Mouse (Mus musculus) embryo, embryonic 11 days (tissue): ENCODE data around the gene Slc4a11.

Source experiments
- DNase-seq: peaks from one replicate; pipeline ENCODE4 v3.0.0-alpha.2; 2015

The Slc4a11 gene

DNA sequence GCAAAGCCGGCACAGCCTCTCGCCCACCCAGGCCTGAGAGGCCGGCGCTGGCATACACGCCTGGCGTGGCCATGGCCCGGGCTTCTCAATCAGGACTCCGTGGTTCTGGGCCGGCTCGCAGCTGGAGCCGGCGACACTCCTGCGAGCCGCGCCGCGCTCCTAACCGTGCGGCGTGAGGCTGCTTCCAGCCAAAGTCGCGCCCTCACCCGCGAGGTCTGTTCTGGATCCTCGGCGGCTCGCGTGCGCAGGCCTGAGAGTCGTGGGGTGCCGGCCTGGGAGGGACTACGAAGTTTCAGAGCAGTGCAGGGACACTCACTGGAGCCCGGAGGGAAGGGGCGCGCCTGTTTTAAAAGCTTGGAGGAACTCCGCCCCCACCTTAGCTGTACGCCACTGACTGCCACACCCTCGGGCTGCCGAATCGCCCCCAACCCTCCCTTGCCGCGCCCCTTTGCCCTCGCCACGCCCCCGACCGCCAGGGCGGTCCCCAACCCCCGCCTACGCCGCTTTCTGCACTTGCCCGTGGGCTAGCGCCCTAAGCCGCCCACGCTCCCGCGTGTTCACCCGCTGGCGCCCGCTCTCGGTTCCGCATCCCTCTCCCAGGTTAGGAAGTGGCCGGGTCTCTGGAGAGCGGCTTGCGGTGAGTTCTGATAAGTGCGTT, at the start of gene Slc4a11:
TSS of gene Slc4a11 (minus strand) at position 367 of the 658 bp plus-strand sequence.
- DNase-seq = peak; percentile 74

DNA sequence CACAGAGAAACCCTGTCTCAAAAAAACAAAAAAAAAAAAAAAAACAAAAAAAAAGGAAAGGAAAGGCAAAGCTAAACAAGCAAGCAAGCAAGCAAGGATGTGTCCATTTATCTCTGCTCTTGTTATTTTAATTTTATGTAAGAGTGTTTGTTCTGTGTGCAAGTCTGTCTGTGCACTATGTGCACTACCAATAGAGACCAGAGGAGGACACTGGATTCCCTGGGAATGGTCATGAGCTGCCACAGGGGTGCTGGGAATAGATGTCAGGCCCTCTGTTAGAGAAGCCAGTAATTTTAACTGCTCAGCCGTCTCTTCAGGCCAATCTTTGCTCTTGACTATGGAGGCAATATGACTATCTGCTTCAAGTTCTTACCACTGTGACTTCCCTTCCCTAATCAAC, 46.3 kb upstream of the Slc4a11 start:
- DNase-seq = no peak

DNA sequence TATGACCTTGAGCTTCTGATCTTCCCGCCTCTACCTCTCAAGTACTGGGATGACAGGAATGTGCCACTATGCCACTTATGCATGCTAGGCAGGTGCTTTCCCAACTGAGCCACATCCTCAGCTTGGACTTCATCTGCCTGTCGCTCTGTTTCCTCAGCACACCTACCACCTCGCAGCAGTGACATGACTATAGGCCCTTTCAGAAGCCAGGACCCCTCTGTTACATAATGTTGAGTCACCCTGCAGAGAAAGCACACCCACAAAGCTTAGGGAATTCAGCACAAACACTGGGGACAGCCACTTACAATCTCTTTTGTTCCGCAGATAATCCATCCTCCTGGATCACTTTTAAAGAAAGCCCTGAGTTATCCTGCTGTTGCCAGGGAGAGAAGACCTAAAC, 42.8 kb upstream of the Slc4a11 start:
- no peak for DNase-seq

DNA sequence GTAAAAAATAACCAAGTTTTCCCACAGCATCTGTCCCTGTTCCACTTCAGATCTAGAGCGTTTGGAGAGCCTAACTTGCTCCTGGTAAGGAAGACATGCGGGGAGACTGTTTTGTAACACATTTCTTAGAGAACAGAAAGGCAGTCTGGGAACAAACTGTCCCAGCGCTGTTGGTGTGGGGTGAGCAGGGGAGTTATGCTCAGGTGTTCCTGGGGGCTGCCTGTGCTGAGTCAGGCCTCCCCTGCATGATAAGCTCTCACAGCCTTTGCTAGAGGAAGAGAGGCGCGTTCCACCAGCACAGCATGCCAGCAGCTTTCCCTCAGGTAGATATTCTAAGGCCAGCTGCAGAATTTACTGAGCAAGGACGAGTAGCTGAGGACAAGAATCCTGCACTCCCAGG, 40.7 kb upstream of the Slc4a11 start:
- no peak for DNase-seq

DNA sequence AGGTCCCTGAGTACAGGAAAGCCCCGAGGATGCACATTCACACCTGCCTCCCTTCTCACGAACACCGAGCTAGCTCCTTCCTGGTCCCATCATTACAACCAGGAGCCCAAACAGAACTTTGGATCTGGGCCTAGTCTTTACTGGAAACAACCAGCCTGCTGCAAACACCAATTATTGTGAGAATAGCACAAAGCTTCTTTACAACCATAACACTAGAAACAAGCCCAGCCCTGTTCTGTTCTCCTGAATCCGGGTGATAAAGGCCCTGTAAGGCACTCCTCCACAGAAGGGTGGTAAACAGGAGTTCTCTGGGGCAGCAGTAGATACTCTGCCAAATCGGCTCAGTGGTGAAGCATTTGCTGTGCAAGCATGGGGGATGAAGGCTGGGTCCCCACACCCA, 38.0 kb upstream of the Slc4a11 start:
- DNase-seq = no peak

DNA sequence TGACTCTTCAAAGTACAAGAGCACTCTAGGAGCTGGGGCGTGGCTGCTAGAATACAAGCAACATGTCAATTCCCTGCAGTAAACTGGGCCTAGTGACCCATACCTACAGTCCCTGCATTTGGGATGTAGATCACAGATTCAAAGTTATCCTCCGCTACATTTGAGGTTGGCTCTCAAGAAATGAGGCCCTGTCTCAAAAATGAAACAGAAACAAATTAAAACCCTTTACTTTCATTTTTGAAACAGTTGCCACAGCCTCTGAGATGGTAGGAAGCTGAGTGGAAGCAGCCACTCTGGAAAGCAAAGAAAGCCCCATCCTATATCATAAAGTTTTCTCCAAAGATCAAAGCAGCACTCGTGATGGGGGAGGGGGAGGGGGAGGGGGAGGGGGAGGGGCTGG, 36.1 kb upstream of the Slc4a11 start:
- DNase-seq = no peak

DNA sequence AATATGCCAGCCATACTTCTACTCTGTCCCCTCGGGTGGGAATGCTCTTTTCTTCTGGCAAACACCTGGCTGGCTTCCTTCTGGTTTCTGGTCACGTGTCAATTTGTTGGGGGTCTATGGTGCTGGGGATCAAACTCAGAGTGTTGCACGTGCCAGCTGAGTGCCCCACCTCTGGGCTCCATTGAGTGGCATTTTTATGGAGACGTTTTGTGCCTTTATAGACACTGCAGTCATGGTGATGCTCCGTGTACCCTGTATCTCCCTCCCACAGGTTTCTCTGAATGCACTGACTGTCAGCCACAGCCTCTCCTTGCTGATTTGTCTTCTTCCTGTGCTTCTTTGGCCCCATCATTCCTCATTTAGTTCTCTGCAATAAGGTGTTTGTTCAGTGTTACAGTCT, 34.5 kb upstream of the Slc4a11 start:
- DNase-seq = no peak

DNA sequence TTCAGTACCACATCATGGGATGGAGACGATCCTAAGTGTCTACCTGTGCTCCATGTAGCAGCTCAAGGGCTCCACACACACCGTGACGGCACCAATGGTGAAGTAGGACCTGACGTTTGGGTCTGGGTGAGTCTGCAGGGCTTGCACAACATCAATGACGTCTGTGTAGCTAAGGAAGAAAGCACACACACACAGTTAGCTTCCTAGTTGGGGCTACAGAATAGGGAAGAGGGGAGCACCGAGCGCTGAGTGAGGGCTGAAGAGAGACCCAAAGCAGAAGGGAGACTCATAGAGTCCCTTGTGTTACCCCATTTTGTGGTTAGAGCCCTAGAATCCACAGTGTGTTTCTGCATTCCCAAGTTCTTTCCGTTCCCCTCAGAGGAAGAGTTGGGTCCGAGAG, 33.4 kb upstream of the Slc4a11 start:
- DNase-seq = no peak

DNA sequence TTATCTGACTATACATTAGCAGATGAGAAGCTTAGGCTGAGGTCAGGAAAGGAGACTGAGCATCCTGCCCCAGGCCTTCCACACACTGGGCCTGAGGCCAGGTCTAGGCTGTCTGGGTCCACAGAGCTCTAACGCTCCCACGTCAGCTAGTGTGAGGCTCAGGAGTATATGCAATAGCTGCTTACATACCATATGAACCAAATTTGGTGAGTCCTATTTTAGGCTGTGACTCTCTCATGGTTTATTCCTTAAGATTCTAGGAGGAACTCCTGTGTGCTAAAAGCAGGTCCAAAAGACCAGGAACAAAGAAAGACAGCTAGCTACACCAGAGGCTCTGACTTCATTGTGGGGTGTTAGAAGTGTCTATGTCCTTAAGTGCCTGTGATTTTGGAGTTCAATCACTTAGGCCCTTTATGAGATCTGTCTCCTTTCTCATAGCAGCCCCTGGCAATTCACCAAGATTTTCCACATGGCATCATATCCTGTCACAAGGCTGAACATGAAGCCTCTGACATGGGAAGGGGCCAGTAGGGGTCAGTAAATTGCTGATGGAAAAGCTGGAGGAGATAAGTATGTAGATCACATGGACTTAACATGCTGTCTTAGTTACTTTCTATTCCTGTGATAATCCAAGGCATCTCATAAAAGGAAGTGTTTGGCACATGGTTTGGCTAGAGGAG, 31.7 kb upstream of the Slc4a11 start:
- no peak for DNase-seq

DNA sequence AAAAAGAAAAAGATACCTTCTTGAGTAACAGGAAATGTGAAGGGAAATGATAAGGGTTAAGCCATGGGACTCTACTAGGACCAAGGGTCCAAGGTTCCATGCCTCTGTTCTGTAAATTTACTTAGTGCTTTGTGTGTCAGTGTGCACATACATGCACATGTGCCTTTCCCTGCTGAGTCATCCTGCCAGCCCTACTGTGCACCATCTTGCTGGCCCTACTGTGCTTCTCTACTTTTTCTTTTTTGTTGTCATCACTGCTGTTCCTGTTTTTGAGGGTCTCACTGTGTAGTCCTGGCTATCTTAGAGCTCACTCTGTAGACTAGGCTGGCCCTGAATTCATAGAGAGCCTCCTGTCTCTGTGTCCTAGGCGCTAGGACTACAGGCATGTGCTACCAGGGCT, 30.4 kb upstream of the Slc4a11 start:
- no peak for DNase-seq

DNA sequence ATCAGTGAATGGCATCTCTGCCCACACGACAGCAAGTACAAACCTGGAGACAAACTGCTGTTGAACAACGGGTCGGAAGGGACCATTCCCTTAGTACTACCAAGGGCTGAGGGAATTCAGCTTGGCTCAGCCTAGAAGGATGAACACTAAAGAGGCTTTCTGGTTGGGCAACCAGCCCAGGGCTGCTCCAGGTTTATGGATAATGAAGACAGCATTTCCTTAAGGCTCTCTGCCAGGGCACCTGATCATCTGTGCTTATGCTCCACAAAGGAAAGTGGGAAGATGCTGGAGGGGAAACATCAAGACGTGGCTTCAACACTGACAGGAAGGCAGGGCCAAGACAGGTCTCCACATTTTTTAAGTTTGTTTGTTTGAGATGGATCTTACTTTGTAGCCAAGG, 27.1 kb upstream of the Slc4a11 start:
- no peak for DNase-seq

DNA sequence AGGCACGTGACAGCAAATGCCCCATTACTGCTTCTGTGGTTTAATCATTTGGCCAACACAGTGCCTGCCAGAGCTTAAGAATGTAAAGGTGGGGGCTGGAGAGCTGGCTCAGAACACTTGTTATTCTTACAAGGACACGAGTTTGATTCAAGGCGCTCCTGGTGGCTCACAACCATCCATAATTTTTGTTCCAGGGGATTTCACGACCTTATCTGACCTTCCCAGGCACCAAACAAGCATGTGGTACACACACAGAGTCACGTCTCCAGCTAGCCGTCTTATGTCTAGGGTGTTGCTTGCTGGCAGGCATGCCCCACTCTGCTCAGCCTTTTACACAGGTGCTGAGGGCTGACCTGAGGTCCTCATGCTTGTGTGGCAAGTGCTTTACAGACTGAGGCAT, 20.6 kb upstream of the Slc4a11 start:
- no peak for DNase-seq

DNA sequence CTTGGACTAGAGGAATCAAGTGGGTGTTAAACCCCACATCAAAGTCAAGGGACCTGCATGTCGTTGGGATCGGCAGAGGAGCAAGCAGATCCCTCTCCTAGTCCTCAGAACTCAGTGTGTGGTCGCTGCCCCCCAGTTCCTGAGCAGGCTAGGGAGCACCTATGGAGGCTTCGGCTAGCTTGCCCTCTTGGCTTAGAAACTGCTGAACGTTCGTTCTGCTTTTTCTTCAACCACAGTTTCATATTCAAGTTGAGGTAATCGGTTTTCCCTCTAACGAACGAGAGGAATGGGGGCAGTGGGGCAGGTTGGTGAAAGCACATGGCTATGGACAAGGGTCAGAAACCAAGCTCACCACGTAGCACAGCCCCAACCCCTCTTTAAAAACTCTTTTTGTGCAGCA, 9.7 kb upstream of the Slc4a11 start:
- DNase-seq = no peak

DNA sequence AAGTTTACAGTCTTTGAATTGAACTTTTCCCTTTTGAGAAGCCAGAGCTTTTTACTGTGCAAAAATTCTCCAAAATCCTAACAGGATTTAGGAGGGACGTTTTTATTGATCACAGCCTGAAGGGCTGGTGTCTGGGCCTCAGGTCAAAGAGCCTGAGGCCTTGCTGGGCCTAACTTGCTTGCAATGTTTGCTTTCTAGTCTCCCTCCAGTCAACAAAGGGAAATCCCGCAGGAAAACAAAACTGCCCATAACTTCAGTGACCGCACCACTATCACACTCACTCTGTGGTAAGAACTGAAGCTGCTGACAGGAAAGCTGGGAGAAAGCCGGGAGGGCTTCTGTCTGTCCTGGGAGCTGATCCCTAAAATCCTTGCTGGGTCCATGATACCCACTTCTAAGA, 9.3 kb upstream of the Slc4a11 start:
- no peak for DNase-seq

DNA sequence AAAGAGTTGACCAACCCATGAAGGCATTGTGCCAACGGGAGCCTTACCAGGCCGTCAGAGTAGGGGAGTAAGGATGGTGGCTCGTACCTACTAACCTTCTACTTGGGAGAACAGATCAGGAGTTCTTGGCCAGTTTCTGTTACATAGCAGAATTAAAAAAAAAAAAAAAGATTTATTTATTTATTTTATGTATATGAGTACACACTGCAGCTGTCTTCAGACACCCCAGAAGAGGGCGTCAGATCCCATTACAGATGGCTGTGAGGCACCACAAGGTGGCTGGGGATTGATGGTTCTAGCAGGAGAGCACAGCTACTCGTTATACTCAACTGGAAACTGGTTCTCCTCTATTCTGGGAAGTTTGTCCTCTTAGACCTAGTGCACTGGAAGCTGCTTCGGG, 7.9 kb upstream of the Slc4a11 start:
- DNase-seq = no peak

DNA sequence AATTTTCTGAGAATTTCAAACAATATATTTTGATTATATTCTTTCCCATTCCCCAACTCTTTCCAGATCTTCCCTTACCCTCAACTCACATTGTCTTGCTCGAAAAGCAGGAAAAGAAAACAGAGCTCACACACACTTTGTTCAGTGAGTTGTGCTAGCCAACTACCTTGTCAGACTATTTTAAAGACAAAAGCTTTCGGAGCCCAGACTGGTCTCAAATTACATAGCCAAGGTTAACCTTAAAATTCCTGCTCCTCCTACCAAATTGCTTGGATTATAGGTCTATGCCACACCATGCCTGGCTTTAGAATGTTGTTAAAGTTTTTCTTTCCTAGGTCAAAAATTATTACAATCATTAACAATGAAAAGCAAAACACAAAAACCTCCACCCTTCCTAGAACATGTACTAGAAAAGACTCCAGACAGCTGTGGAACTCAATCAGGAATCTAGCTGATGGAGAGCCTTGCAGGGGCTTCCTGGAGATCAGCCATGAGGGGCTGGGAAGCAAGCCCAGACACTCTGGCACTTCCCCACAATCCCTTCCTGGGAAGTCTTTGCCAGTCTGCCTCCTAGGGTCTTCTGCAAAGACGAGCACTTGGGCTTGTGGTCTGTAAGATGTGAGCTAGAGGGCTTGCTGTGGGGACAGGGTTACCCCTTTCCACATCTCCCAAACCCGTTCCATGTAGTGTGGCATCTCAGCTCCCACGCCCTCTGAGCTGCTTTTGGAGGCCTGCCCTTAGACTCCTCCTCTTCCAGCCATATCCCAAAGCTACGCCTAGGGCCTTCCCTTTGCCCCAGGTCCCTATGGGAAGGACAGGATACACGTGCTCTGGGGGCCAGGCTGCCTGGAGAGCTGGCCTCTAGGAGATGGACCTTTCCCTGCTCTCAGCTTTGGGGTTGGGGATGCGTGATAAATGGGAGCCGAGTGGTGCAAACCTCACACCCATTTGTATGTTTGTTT, 7.0 kb upstream of the Slc4a11 start:
- no peak for DNase-seq

DNA sequence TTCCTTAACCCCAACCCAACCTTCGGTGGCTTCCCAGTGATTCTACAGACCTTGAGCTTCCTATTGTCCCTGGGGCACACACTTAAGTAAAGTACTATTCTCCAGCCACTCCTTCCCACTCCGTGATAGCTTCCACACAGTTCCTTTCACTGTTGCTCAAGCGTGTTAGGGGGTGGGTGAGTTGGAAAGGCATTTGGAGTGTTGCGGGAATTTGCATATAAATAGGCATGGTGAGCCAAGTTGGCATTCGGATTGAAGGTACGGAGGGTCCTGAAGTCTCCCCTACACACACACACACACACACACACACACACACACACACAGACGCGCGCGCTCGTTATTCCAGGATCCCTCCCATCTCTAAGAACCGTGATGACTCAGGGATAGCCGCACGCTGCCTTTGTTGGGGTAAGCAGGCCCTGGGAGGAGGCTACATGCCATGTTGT, 525 bp upstream of the Slc4a11 start:
- peak; percentile 43 for DNase-seq

DNA sequence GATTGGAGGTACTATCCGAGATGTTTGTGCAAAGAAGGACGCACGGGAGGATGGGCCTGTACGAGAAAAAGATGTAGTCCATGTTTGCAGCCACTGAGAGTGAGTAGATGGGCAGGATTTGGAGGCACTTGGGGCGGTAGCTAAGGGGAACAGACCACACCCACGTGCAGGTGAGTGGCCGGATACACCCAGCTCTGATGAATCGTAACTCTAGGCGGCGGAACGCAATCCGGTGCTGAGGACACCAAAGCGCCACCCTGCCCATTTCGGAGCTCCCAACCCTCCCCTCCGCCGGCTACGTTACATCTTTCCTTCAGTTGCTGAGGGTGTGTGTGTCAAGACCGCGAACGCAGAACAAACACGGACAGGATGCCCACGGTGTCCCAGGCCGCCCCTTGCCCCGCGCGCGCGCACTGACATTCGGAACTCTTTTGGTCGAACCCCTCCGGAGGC, 593 bp downstream of the Slc4a11 start:
- DNase-seq = no peak

DNA sequence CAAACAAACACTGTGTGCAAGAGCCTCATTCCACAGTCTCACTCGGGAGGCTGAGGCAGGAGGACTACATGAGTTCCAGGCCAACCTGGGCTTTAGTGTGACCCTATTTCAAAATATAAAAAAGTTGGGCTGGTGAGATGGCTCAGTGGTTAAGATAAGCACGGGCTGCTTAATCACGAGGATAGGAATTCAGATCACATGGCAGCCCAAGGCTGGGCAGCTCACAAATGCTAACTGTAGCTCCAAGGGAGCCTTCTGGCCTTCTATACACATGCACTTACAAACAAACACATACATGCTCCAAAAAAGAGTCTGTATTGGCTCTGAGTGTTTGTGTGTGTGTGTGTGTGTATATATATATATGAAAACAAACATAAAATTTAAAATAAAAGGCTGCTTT, 3.8 kb downstream of the Slc4a11 start:
- no peak for DNase-seq

DNA sequence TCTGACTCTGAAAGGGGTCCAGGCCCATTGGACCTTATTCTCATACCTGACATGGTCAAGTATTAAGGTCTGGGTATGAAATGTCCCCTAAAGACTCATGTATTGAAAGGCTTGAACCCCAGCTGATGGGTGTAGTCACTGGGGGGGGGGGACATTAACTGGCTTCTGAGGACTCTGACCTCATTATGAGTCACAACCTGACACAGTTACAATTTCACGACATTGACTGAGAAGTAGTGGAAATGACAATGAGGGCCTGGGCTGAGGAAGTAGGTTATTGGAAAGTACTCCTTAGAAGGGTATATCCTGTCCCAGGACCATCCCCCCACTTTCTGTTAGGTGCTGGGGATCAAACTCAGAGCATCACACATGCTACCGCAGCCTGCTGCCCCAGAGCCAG, 8.3 kb downstream of the Slc4a11 start:
- no peak for DNase-seq

DNA sequence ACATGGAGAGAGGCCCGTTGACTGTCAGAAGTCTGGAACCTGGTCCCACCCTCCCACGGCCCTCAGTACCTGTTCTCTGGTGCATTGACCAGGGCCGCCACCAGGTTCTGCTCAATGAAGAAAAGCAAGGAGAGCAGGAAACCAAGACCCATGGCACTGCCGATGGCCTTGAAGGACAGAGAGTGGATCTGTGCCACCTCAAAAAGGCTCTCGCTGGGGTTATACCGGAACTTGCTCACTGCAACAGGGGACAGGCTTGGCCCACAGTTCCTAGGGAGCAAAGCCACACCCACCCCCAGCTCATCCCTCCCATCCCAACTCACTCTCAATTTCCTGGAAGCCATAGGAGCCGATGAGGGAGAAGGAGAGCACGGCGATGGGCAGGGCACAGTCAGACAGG, 11.9 kb downstream of the Slc4a11 start:
- no peak for DNase-seq

DNA sequence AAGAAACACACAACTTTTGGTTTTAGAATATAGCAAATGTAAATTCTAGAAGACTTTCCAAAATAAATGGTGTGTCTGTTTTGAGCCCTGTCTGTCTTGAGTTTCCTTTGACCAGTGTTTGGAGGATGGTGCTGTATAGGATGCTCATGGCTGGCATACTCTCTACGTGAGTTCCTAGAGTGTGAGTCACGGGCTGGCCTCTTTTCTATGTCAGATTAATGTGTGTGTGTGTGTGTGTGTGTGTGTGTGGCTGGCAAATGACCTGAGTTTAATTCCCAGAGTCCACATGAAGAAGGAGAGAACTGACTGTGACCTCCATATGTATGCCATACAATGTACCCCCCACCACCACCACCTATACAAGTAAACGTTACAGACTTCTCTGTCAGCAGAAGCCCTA, 15.8 kb downstream of the Slc4a11 start:
- no peak for DNase-seq

DNA sequence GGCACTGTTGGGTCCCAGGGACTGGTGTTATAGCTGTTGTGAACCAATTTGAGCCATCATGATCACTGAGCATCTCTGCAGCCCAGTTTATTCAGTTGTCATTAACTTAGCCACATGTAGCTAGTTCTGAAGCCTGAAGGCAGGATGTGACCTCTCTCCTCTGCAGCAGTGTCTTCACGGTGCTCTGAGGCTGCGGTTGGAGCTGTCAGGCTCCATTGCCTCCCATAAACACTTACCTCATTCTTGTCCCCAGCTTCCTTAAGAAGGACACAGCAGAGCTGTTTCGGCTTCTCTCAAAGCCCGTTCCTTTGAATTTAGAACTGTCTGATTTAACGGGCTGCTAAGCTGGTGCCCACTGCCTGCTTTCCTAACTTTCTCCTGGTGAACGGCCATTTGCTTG, 17.4 kb downstream of the Slc4a11 start:
- DNase-seq = no peak

DNA sequence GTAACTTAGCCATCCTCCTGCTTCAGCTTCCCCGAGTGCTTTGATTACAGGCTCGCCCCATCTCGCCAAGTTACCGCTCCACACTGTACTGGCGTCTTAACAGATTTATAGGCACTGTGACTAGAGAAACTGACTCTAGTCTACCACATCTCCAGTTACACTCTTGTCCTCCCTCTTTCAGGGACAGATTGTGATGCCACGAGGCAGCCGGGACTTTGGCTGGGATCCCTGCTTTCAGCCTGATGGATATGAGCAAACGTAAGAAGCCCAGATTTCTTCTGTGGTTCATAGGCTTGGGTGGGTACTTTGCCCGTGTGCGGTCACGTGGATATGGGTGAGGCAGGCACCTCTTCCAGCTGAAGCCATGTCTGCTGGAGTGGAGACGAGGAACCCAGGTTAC, 18.2 kb downstream of the Slc4a11 start:
- no peak for DNase-seq
